Mouse (Mus musculus) spleen, postnatal 36 days (tissue): ENCODE results near the gene Sipa1l1.

Experiments used
- DNase-seq, 2 experiments: peaks; one replicate each; pipeline ENCODE4 v3.0.0; 2022; ENCODE audit warnings: low spot score in 2 of 2, mixed read lengths in 1 of 2

The Sipa1l1 gene

GRCm38 (mm10) chr12:82208611-82209010 lies 39.5 kb downstream of the Sipa1l1 start:
- no peak for DNase-seq

GRCm38 (mm10) chr12:82209753-82210152 lies 40.6 kb downstream of the Sipa1l1 start:
- no peak for DNase-seq

GRCm38 (mm10) chr12:82213056-82213455 lies 43.9 kb downstream of the Sipa1l1 start:
- DNase-seq = no peak

- no peak for DNase-seq
Measured at GRCm38 (mm10) chr12:82214916-82215315, 45.8 kb downstream of the Sipa1l1 start.

GRCm38 (mm10) chr12:82216801-82217553 lies 47.9 kb downstream of the Sipa1l1 start:
- no peak for DNase-seq

GRCm38 (mm10) chr12:82218201-82218600 lies 49.1 kb downstream of the Sipa1l1 start:
- DNase-seq = no peak

- no peak for DNase-seq
Measured at GRCm38 (mm10) chr12:82220367-82221089, 51.4 kb downstream of the Sipa1l1 start.

GRCm38 (mm10) chr12:82223126-82223815 lies 54.2 kb downstream of the Sipa1l1 start:
- DNase-seq = no peak

GRCm38 (mm10) chr12:82224848-82225247 lies 55.7 kb downstream of the Sipa1l1 start:
- DNase-seq = no peak

GRCm38 (mm10) chr12:82225278-82225677 lies 56.2 kb downstream of the Sipa1l1 start:
- DNase-seq = no peak

GRCm38 (mm10) chr12:82225751-82226228 lies 56.7 kb downstream of the Sipa1l1 start:
- peak; percentile 87 to 91 for DNase-seq

GRCm38 (mm10) chr12:82226311-82227066 lies 57.4 kb downstream of the Sipa1l1 start:
- no peak for DNase-seq

- DNase-seq = no peak
Measured at GRCm38 (mm10) chr12:82230127-82230526, 61.0 kb downstream of the Sipa1l1 start.

- DNase-seq = no peak
Measured at GRCm38 (mm10) chr12:82231191-82231590, 62.1 kb downstream of the Sipa1l1 start.

GRCm38 (mm10) chr12:82233177-82233576 lies 64.1 kb downstream of the Sipa1l1 start:
- no peak for DNase-seq

- no peak for DNase-seq
Measured at GRCm38 (mm10) chr12:82234463-82235223, 65.5 kb downstream of the Sipa1l1 start.

GRCm38 (mm10) chr12:82237095-82237494 lies 68.0 kb downstream of the Sipa1l1 start:
- DNase-seq = no peak

GRCm38 (mm10) chr12:82237946-82238345 lies 68.8 kb downstream of the Sipa1l1 start:
- DNase-seq = no peak

GRCm38 (mm10) chr12:82240674-82241073 lies 71.6 kb downstream of the Sipa1l1 start:
- DNase-seq = no peak

GRCm38 (mm10) chr12:82245219-82245618 lies 76.1 kb downstream of the Sipa1l1 start:
- peak; percentile 37 to 59 for DNase-seq

- no peak for DNase-seq
Measured at GRCm38 (mm10) chr12:82246422-82246821, 77.3 kb downstream of the Sipa1l1 start.
